Mouse (Mus musculus) hindbrain, embryonic 16.5 days (tissue): ENCODE data around the gene Myo6. TPM values are rescaled to one million over a fixed set of nuclear protein-coding genes. Genes with fewer than 3 reads are reported as not detected.
"Not testable (repeated sequence)": the region's sequence is repeated elsewhere in the genome, so short reads cannot be mapped to it uniquely, and the experiment has no call there.

Source experiments
- ATAC-seq: fragments of 200-750 bp; cut with Nextera tagmentation; 2 replicates; pipeline ENCODE4 v1.8.0; 2017; ENCODE audit warnings: moderate TSS enrichment, moderate library complexity
- H3K27ac ChIP-seq: fragments of 300-500 bp; sonication (generic); 2 replicates; pipeline ENCODE4 v1.5.1; 2014; ENCODE audit warnings: low read depth, mild to moderate bottlenecking, control low read depth, low read length, moderate library complexity
- H3K27me3 ChIP-seq: fragments of 300-500 bp; sonication (generic); replicated peaks from 2 replicates; pipeline ENCODE4 v1.6.1; 2014; ENCODE audit warnings: low read length; ENCODE audit not compliant: control insufficient read depth, insufficient read depth
- H3K36me3 ChIP-seq: fragments of 300-500 bp; sonication (generic); 2 replicates; pipeline ENCODE4 v1.6.1; 2014; ENCODE audit warnings: mild to moderate bottlenecking, low read length, moderate library complexity, mixed read lengths; ENCODE audit not compliant: control insufficient read depth, insufficient read depth
- H3K4me1 ChIP-seq: fragments of 300-500 bp; sonication (generic); 2 replicates; pipeline ENCODE4 v1.6.1; 2014; ENCODE audit warnings: low read depth, low read length; ENCODE audit not compliant: control insufficient read depth, insufficient read depth
- H3K4me2 ChIP-seq: fragments of 300-500 bp; sonication (generic); 2 replicates; pipeline ENCODE4 v1.6.1; 2014; ENCODE audit warnings: mild to moderate bottlenecking, low read length, control low read depth, moderate library complexity
- H3K4me3 ChIP-seq: fragments of 300-500 bp; sonication (generic); 2 replicates; pipeline ENCODE4 v1.5.1; 2014; ENCODE audit warnings: mild to moderate bottlenecking, low read length, control low read depth, moderate library complexity
- H3K9ac ChIP-seq: fragments of 300-500 bp; sonication (generic); 2 replicates; pipeline ENCODE4 v1.6.1; 2014; ENCODE audit warnings: low read depth, mild to moderate bottlenecking, control low read depth, low read length, moderate library complexity
- H3K9me3 ChIP-seq: fragments of 300-500 bp; sonication (generic); 2 replicates; pipeline ENCODE4 v1.6.1; 2014; ENCODE audit warnings: mild to moderate bottlenecking, low read length, moderate library complexity; ENCODE audit not compliant: control insufficient read depth
- WGBS: fragments of 180-500 bp; shearing (Covaris S2); extraction: QIAGEN DNeasy Blood & Tissue Kit; methylation state at CpG from one replicate; pipeline ENCODE4 v1.1.7; 2014; 5-methylcytosine and 5-hydroxymethylcytosine counted together
- polyA plus RNA-seq: library from polyadenylated mRNA; unstranded; fragments of >200 nt; fragmentation: Nextera tagmentation; extraction: Ambion mirVana; gene quantifications from 2 replicates; pipeline ENCODE4 v1.2.1, GENCODE M21; 2015

Gene Myo6
- polyA plus RNA-seq, 1 experiment from 2014 or later = 26.8 TPM

DNA sequence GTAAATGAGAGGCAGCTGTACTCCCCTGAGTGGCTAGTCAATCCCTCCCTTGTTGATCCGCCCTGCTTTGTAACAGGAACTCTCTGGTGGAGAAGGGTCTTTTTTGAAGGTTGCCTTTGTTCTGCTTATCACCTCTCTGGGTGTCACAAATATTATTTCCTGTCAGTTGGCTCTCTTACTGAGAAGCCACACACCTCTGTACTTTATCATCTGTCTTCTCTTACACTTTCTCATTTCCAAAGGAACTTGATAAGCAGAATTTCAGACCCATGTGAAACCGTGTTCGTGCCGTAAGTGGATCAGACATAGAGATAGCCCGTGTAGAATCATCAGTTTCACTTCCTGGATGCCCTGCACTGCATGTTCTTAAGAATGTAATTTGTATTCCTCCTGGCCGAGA is 153.2 kb downstream of the Myo6 start:
- Histone ChIP-seq H3K9me3 (no peaks in the 10 kb centered on the region), H3K4me3 (no peak overlapping the region), H3K4me1 (no peaks in the 10 kb centered on the region), H3K27ac (no peak overlapping the region), H3K27me3 (no peaks in the 10 kb centered on the region), H3K9ac (no peak overlapping the region), H3K36me3 (no peaks in the 10 kb centered on the region), H3K4me2 (no peak overlapping the region)
- ATAC-seq = no peak
- 94% methylated on average over 6 of the region's 6 CpGs for WGBS

DNA sequence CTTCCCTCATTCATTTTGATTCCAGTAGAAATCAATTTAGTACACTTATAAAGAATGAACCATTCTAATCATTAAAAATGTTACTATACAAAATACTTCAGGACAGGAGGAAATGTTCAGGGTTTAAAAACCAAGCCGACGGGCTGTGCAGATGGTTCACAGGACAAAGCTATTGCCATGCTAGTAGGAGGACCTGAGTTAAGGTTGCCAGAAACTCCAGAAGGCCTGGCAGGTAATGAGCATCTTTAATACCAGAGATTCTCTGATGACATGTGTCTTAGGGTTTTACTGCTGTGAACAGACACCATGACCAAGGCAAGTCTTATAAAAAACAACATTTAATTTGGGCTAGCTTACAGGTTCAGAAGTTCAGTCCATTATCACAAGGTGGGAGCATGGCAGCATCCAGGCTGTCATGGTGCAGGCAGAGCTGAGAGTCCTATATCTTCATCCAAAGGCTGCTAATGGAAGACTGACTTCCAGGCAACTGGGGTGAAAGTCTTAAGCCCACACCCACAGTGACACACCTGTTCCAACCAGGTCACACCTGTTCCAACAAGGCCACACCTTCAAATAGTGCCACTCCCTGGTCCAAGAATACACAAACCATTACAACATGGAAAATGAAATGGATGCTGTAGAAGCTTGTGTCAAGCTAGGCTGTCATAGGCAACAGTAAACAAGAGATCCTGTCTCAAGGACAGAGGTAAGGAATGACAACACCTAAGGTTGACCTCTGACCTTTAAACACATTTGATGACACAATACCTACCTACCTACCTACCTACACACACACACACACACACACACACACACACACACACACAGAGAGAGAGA is 156.4 kb downstream of the Myo6 start:
- H3K9ac ChIP-seq, H3K4me3 ChIP-seq, H3K27me3 ChIP-seq, H3K4me2 ChIP-seq, H3K27ac ChIP-seq, H3K9me3 ChIP-seq, H3K4me1 ChIP-seq, H3K36me3 ChIP-seq, ATAC-seq: not testable (repeated sequence)
- 97% methylated on average over 2 of the region's 2 CpGs for WGBS

DNA sequence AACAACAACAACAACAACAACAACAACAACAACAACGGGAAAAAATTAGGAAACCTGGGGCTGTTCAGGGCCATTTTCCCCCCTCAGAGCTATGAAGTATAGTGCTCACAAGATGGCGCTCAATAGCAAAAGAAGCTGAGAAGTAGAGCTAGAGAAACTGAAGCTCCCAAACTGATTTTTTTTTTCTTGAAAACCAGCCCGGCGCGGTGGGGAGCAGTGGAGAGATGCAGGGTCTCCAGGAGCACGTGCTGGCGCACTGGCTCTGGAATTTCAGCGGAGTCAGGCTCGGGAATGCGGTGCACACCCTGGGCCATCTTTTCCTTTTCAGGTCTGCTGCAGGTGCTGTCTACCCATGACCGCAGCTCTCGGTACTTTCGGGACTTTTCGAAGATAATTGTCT is 167.3 kb downstream of the Myo6 start:
- no peaks in the 10 kb centered on the region for H3K9me3 ChIP-seq
- H3K4me1 ChIP-seq = peaks cover 6% of the 10 kb centered on the region
- H3K4me3 ChIP-seq = peak overlapping the region; percentile 34
- H3K4me2 ChIP-seq = peak overlapping the region; percentile 72
- peak; percentile 77 for ATAC-seq
- H3K27ac ChIP-seq = no peak overlapping the region
- WGBS = 19% methylated on average over 14 of the region's 14 CpGs
- H3K36me3 ChIP-seq = no peaks in the 10 kb centered on the region
- H3K9ac ChIP-seq = no peak overlapping the region
- no peaks in the 10 kb centered on the region for H3K27me3 ChIP-seq

DNA sequence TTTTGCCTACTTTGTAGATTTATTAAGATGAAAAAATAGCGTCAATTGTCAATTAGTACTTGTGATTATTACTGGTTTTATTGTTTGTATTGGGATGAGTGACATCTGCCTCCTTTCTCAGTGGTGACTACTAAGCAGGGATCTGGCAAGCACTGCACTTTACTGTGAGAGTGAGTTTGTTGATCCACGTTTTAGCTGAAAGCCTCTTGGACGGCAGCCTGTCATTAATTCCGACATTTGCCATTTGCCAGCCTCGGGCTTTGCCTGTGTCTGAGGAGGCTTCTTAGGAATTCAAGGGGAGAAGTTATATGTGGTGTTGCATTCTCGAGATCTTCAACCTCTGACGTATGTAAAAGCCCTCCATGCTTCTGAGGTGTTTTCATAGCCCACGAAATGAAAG is 168.6 kb downstream of the Myo6 start:
- Histone ChIP-seq H3K4me1 (peaks cover 6% of the 10 kb centered on the region), H3K27ac (no peak overlapping the region), H3K36me3 (no peaks in the 10 kb centered on the region), H3K9me3 (no peaks in the 10 kb centered on the region), H3K4me2 (peak overlapping the region; percentile 31), H3K9ac (no peak overlapping the region), H3K4me3 (no peak overlapping the region), H3K27me3 (no peaks in the 10 kb centered on the region)
- 38% methylated on average over 8 of the region's 8 CpGs for WGBS
- no peak; the same call in 1 of the 2 replicates for ATAC-seq

DNA sequence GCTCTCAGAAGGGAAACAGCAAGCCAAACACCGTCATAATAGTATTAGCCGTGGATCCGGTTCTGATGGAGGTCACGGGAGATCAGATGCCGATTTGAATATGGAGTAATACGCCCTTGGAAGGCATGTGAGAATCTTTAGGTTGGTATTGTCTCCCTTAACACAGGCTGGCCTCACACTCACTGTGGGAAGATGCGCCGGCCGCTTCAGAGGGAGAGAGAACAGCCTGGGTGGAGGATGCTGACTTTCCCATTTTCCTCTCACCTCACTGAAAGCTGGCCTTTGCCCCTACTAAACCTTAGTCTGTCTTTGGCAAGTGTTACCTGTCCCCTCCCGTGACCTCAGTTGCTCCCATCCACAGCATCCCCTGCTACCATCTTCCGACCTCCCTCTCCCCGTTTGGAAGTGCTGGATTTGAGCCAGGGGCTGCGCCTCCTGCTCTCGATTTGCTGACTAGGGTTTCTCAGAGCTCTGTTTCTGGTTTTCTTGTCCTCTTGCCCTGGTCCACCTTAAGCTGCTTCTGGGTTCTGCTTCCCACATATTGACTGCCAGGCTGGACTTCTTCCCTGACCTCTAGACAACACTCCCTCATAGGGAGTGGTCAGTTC is 169.3 kb downstream of the Myo6 start:
- WGBS = 50% methylated on average over 14 of the region's 14 CpGs
- no peak overlapping the region for H3K9ac ChIP-seq
- peak overlapping the region; percentile 31 for H3K4me2 ChIP-seq
- no peaks in the 10 kb centered on the region for H3K27me3 ChIP-seq
- ATAC-seq = no peak
- no peaks in the 10 kb centered on the region for H3K36me3 ChIP-seq
- no peak overlapping the region for H3K4me3 ChIP-seq
- H3K27ac ChIP-seq = no peak overlapping the region
- peaks cover 6% of the 10 kb centered on the region for H3K4me1 ChIP-seq
- no peaks in the 10 kb centered on the region for H3K9me3 ChIP-seq

DNA sequence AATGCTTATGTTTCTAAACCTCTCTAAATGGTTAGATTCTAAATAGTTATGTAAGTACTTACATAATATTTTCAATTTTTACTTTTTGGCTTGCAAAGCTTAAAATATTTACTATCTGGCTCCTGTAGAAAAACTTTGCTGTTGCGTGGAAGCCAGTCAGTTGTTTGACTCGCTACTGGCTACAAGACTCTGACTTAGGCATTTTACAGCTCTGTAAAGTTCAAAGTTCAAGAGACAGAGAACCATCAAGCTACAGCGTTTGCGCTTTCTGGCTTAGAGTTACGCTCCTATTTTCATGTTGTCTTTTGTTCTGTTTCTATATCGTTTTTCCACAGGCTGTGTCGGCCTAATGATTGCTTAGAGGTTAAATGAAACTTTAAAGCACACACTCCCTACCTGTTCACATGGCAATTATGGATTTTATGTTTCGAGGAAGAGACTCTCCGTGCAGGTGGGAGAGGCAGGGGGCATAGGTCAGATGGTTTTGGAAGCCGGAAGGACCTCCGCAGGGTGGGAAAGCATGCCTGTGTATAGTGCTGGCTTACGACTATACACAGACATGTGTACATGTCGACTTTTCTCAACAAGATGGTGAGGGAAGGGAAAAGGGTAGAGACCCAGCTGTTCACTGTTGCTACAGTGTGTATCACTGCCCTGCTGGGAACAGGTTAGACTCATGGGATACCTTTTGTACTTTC is 171.0 kb downstream of the Myo6 start:
- Histone ChIP-seq H3K27me3 (no peaks in the 10 kb centered on the region), H3K4me2 (no peak overlapping the region), H3K9me3 (no peaks in the 10 kb centered on the region), H3K9ac (no peak overlapping the region), H3K4me3 (no peak overlapping the region), H3K36me3 (no peaks in the 10 kb centered on the region), H3K4me1 (peaks cover 6% of the 10 kb centered on the region), H3K27ac (no peak overlapping the region)
- WGBS = 87% methylated on average over 13 of the region's 13 CpGs
- ATAC-seq = no peak

DNA sequence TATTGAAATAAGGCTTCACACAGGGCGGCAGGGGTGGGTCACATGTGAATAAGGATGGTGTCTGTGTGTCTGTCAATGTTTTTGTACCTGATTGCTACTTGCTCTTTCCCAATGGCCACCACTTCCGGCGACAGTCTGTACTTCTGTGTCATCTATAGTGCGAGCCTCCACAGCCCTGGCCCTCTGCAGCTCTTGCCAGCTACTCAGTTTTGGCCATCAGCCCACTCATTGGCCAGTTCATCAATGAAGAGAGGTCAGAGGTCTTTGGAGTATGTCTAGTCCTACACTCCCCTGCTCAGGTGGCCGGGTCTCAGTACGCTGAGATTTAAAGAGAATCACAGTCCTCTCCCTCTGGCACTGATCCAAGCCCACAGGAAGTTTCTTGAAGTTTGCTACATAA is 173.2 kb downstream of the Myo6 start:
- Histone ChIP-seq H3K4me3 (no peak overlapping the region), H3K9me3 (no peaks in the 10 kb centered on the region), H3K4me1 (peaks cover 3% of the 10 kb centered on the region; the same call in 1 of the 2 replicates), H3K27ac (no peak overlapping the region), H3K36me3 (no peaks in the 10 kb centered on the region), H3K9ac (no peak overlapping the region), H3K4me2 (no peak overlapping the region), H3K27me3 (no peaks in the 10 kb centered on the region)
- WGBS = 85% methylated on average over 6 of the region's 6 CpGs
- ATAC-seq = no peak

DNA sequence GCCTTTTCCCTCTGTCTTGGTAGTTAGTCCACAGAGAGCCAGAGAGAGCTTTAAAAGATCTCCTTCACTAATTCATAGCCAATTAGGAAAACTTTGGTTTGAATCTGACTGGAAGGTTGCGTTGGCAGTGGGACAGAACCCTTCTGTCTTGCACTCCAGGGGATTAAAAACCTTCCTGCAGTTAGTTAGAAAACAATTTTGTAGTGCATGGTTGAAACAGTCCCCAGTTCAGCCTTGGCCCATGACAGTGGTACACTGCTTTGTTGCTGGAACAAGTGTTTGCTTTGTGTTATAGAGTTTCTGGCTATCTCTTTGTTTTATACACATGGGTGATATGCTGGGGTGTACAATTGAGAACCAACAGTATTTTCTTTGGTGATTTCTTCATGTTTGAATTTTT is 176.1 kb downstream of the Myo6 start:
- Histone ChIP-seq H3K27ac (no peak overlapping the region), H3K4me3 (no peak overlapping the region), H3K9ac (no peak overlapping the region), H3K36me3 (no peaks in the 10 kb centered on the region), H3K4me2 (no peak overlapping the region), H3K4me1 (no peaks in the 10 kb centered on the region), H3K9me3 (no peaks in the 10 kb centered on the region), H3K27me3 (no peaks in the 10 kb centered on the region)
- WGBS = 60% methylated on average over 1 of the region's 1 CpGs
- no peak for ATAC-seq

DNA sequence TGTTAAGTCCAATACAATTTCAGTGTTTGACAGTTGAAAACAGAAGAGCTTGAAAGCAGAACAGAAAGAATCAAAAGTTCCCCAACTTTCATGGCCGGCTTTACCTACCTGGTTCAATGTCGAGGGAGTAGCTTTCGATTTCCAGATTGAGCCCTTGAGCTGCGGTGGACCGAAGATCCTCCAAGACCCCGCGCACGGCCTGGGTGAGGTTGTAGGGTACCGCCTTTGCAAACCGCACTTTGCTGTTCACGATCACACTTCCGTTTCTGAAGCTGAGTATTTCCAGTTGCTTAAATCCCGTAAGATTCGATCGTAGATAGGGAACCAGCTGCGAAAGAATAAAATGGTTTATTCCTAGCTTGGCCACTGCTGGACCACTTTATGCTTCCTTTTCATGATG is 176.9 kb downstream of the Myo6 start:
- no peaks in the 10 kb centered on the region for H3K4me1 ChIP-seq
- H3K4me3 ChIP-seq = no peak overlapping the region
- no peaks in the 10 kb centered on the region for H3K27me3 ChIP-seq
- no peaks in the 10 kb centered on the region for H3K9me3 ChIP-seq
- no peak overlapping the region for H3K4me2 ChIP-seq
- no peak for ATAC-seq
- H3K36me3 ChIP-seq = no peaks in the 10 kb centered on the region
- WGBS = 98% methylated on average over 16 of the region's 16 CpGs
- H3K27ac ChIP-seq = no peak overlapping the region
- H3K9ac ChIP-seq = no peak overlapping the region
